Mouse (Mus musculus): Measurements from ENCODE around the gene Arhgef17. TPM values are rescaled to one million over a fixed set of nuclear protein-coding genes. Genes with fewer than 3 reads are reported as not detected.

Gene Arhgef17
- polyA plus RNA-seq, 1 experiment from 2014 or later: 9.3 TPM

DNA sequence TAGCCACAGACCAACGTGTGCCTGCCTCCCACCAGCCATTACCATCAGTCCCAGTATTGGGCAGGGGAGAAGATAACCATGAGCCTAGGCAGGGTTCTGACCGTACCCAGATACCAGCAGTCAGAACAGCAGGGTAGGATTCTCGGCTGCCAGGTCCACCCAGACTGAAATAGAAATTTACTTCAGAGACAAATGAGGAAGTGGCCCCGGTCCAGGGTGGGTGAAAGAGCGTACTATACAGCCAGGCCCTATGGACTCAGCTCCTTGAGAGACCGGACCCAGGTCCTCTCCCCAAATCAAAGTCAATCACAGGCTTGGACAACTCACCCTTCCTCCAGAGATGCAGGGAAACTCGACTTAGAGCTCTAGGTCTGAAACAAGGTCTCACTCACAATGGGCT lies 29.2 kb upstream of the Arhgef17 start:
- WGBS: 79% methylated on average over 7 of the region's 7 CpGs
- Histone ChIP-seq H3K27ac (replicated peaks) (0 out of 2 replicates have a peak overlapping the region, but pooled peaks have one; percentile 6), H3K36me3 (replicated peaks) (no peaks in the 10 kb centered on the region), H3K4me1 (peaks cover 13% of the 10 kb centered on the region), H3K4me3 (no peak overlapping the region), H3K27me3 (replicated peaks; ENCODE audit: low read depth, poor library complexity, severe bottlenecking) (no peaks in the 10 kb centered on the region; the same call in 1 of the 2 replicates), H3K9me3 (no peaks in the 10 kb centered on the region)
- no peak for DNase-seq (ENCODE audit: low spot score)

DNA sequence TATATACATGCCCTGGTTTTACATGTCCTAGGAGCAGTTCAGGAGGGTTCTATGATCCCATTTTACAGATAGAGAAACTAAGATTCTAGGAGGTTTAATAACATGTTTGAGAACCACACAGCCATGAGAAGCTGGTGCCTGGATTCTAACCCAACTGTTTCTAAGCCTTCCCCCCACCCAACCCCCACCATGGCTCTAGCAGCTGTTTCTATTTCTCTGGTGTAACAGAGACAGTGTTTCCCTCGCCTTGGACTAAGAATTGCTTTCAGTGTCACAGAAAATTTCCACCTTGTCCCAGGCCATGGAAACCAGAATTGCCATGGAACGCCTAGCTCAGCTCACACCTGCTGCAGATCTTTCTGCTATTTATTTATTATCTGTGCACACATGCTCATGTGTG lies 28.6 kb upstream of the Arhgef17 start:
- no peak for DNase-seq (ENCODE audit: low spot score)
- WGBS: 80% methylated on average over 2 of the region's 2 CpGs

GRCm38 (mm10) chr7:100958426-100958825 lies 26.5 kb upstream of the Arhgef17 start:
- no peaks in the 10 kb centered on the region for H3K9me3 ChIP-seq
- no peak overlapping the region for H3K4me3 ChIP-seq
- no peaks in the 10 kb centered on the region for H3K27me3 ChIP-seq (replicated peaks; ENCODE audit: low read depth, poor library complexity, severe bottlenecking)
- no peak overlapping the region for H3K27ac ChIP-seq (replicated peaks)
- peak; percentile 32 for DNase-seq (ENCODE audit: low spot score)
- 94% methylated on average over 2 of the region's 2 CpGs for WGBS
- peaks cover 8% of the 10 kb centered on the region for H3K4me1 ChIP-seq
- H3K36me3 ChIP-seq (replicated peaks): no peaks in the 10 kb centered on the region

More for the DNA sequence above, 28.6 kb upstream of the Arhgef17 start:
- Histone ChIP-seq H3K9me3 (no peaks in the 10 kb centered on the region), H3K4me3 (no peak overlapping the region), H3K4me1 (peaks cover 13% of the 10 kb centered on the region), H3K27ac (replicated peaks) (no peak overlapping the region), H3K36me3 (replicated peaks) (no peaks in the 10 kb centered on the region), H3K27me3 (replicated peaks; ENCODE audit: low read depth, poor library complexity, severe bottlenecking) (no peaks in the 10 kb centered on the region; the same call in 1 of the 2 replicates)

GRCm38 (mm10) chr7:100952686-100953085 lies 20.8 kb upstream of the Arhgef17 start:
- H3K27ac ChIP-seq (replicated peaks): peak overlapping the region; percentile 16; the same call in 1 of the 2 replicates
- 86% methylated on average over 7 of the region's 7 CpGs for WGBS
- no peaks in the 10 kb centered on the region for H3K36me3 ChIP-seq (replicated peaks)

GRCm38 (mm10) chr7:100951903-100952302 lies 20.0 kb upstream of the Arhgef17 start:
- Histone ChIP-seq H3K36me3 (replicated peaks) (no peaks in the 10 kb centered on the region), H3K27ac (replicated peaks) (no peak overlapping the region), H3K27me3 (replicated peaks; ENCODE audit: low read depth, poor library complexity, severe bottlenecking) (no peaks in the 10 kb centered on the region; the same call in 1 of the 2 replicates), H3K9me3 (no peaks in the 10 kb centered on the region), H3K4me1 (peaks cover 27% of the 10 kb centered on the region), H3K4me3 (no peak overlapping the region)
- WGBS: 57% methylated on average over 2 of the region's 2 CpGs
- DNase-seq (ENCODE audit: low spot score): no peak

More at GRCm38 (mm10) chr7:100952686-100953085, 20.8 kb upstream of the Arhgef17 start:
- Histone ChIP-seq H3K4me3 (no peak overlapping the region), H3K9me3 (no peaks in the 10 kb centered on the region), H3K4me1 (peaks cover 24% of the 10 kb centered on the region), H3K27me3 (replicated peaks; ENCODE audit: low read depth, poor library complexity, severe bottlenecking) (no peaks in the 10 kb centered on the region; the same call in 1 of the 2 replicates)
- DNase-seq (ENCODE audit: low spot score): no peak

- DNase-seq (ENCODE audit: low spot score): no peak
- WGBS: 52% methylated on average over 12 of the region's 12 CpGs
- no peak overlapping the region for H3K27ac ChIP-seq (replicated peaks)
- peaks cover 34% of the 10 kb centered on the region for H3K4me1 ChIP-seq
- no peaks in the 10 kb centered on the region for H3K9me3 ChIP-seq
- H3K36me3 ChIP-seq (replicated peaks): no peaks in the 10 kb centered on the region
- no peaks in the 10 kb centered on the region; the same call in 1 of the 2 replicates for H3K27me3 ChIP-seq (replicated peaks; ENCODE audit: low read depth, poor library complexity, severe bottlenecking)
- H3K4me3 ChIP-seq: no peak overlapping the region
Observed at GRCm38 (mm10) chr7:100950481-100951010, 18.6 kb upstream of the Arhgef17 start.

- H3K36me3 ChIP-seq (replicated peaks): no peaks in the 10 kb centered on the region
- H3K4me3 ChIP-seq: no peak overlapping the region
- WGBS: 65% methylated on average over 5 of the region's 5 CpGs
- H3K4me1 ChIP-seq: peaks cover 34% of the 10 kb centered on the region
- no peaks in the 10 kb centered on the region; the same call in 1 of the 2 replicates for H3K27me3 ChIP-seq (replicated peaks; ENCODE audit: low read depth, poor library complexity, severe bottlenecking)
- H3K27ac ChIP-seq (replicated peaks): peak overlapping the region; percentile 30; the same call in 1 of the 2 replicates
- no peak for DNase-seq (ENCODE audit: low spot score)
- H3K9me3 ChIP-seq: no peaks in the 10 kb centered on the region
Observed at GRCm38 (mm10) chr7:100950031-100950430, 18.1 kb upstream of the Arhgef17 start.

DNA sequence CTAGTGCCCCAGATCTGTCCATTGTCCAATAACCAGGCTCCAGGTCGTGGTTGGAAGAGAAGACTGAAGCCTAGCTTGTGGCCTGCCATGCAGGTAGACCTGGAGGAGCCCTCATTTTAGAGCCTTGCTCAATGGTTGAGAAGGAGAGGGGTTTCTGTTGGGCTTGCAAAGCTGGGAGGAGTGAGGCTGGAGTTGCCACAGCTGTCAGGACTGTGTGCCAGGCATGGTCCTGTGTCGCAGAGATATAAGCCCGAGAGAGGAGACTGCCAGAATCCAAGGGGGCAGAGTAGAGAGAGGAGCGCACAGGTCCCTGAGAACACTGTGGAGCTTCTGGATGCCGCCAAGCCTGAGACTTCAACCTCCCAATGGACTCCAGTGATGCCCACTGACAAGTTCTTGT lies 12.8 kb upstream of the Arhgef17 start:
- H3K27ac ChIP-seq (replicated peaks): peak overlapping the region; percentile 4; the same call in 1 of the 2 replicates
- 89% methylated on average over 5 of the region's 5 CpGs for WGBS
- peaks cover 13% of the 10 kb centered on the region; the same call in 1 of the 2 replicates for H3K27me3 ChIP-seq (replicated peaks; ENCODE audit: low read depth, poor library complexity, severe bottlenecking)
- H3K4me3 ChIP-seq: no peak overlapping the region
- no peaks in the 10 kb centered on the region for H3K36me3 ChIP-seq (replicated peaks)
- DNase-seq (ENCODE audit: low spot score): no peak
- no peaks in the 10 kb centered on the region for H3K9me3 ChIP-seq
- H3K4me1 ChIP-seq: peaks cover 40% of the 10 kb centered on the region

GRCm38 (mm10) chr7:100944306-100944705 lies 12.4 kb upstream of the Arhgef17 start:
- DNase-seq (ENCODE audit: low spot score): no peak
- H3K4me3 ChIP-seq: no peak overlapping the region
- peak overlapping the region; percentile 37; the same call in 1 of the 2 replicates for H3K27ac ChIP-seq (replicated peaks)

DNA sequence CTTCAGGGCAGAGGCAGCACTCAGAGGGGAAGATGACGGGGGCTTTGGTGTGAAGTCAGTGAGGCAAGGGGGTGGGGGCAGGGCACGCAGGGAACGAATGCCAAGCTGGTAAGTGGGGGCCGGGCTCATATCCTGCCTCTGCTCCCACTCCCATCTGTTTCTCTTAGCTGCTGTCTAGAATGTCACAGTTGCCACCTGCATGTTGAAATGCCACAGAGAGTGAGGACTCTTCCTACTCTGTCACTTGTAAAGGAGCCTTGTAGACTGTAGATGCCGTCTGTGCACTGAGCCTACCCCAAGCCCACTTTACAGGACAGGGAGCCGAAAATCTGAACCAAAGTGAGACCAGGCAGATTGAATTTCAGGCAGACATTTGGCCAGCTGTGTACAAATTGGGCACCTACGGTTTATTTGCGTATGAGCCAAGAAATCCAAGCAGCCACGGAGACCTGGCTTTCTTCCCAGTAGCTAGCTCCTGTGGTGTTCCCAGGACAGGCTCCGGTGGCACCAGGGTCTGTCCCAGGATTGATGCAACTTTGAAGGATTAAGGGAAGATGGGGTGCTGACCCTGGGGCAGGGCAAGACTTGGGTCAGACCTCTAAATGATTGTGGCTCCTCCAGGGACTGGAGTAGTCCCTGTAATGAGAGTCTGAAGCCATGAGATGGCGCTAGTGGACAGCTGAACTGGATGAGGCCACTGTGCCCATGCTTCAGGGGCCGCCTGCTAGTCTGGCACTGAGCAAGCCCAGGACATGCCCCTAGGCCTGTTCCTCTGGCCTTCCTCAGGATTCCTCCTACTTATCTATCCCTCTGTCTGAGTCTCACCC lies 11.1 kb upstream of the Arhgef17 start:
- WGBS: 56% methylated on average over 12 of the region's 12 CpGs

More at GRCm38 (mm10) chr7:100944306-100944705, 12.4 kb upstream of the Arhgef17 start:
- Histone ChIP-seq H3K4me1 (peaks cover 40% of the 10 kb centered on the region), H3K27me3 (replicated peaks; ENCODE audit: low read depth, poor library complexity, severe bottlenecking) (peaks cover 13% of the 10 kb centered on the region; the same call in 1 of the 2 replicates), H3K36me3 (replicated peaks) (no peaks in the 10 kb centered on the region), H3K9me3 (no peaks in the 10 kb centered on the region)
- WGBS: 71% methylated on average over 2 of the region's 2 CpGs

GRCm38 (mm10) chr7:100941169-100941568 lies 9.3 kb upstream of the Arhgef17 start:
- WGBS: 46% methylated on average over 5 of the region's 5 CpGs
- H3K27ac ChIP-seq (replicated peaks): no peak overlapping the region
- H3K9me3 ChIP-seq: no peaks in the 10 kb centered on the region
- H3K4me1 ChIP-seq: peaks cover 33% of the 10 kb centered on the region
- DNase-seq (ENCODE audit: low spot score): no peak
- H3K4me3 ChIP-seq: no peak overlapping the region
- peaks cover 13% of the 10 kb centered on the region; the same call in 1 of the 2 replicates for H3K27me3 ChIP-seq (replicated peaks; ENCODE audit: low read depth, poor library complexity, severe bottlenecking)
- no peaks in the 10 kb centered on the region for H3K36me3 ChIP-seq (replicated peaks)

More for the DNA sequence above, 11.1 kb upstream of the Arhgef17 start:
- Histone ChIP-seq H3K27me3 (replicated peaks; ENCODE audit: low read depth, poor library complexity, severe bottlenecking) (peaks cover 13% of the 10 kb centered on the region; the same call in 1 of the 2 replicates), H3K4me1 (peaks cover 42% of the 10 kb centered on the region), H3K9me3 (no peaks in the 10 kb centered on the region), H3K36me3 (replicated peaks) (no peaks in the 10 kb centered on the region), H3K4me3 (no peak overlapping the region), H3K27ac (replicated peaks) (peak overlapping the region; percentile 5; the same call in 1 of the 2 replicates)
- DNase-seq (ENCODE audit: low spot score): peak; percentile 76

DNA sequence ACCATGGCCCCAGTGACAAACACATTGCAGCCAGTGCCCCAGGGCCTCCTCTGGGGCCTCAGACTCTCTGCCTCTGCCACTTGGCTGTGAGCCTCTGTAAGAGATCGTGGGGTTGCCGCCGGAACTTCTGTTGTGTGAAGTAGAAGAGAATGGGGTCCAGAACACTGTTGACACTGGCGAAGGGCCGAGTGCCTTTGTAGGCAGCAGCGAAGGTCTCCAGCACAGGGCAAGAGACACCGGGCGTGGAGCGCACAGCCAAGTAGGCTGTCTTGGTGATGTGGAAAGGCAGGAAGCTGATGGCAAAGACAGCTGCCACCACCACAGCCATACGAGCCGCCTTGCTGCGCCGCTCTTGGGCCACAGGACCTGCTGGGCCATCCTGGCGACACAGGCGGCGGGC lies 6.2 kb upstream of the Arhgef17 start:
- Histone ChIP-seq H3K4me1 (peaks cover 22% of the 10 kb centered on the region), H3K9me3 (no peaks in the 10 kb centered on the region), H3K27me3 (replicated peaks; ENCODE audit: low read depth, poor library complexity, severe bottlenecking) (peaks cover 5% of the 10 kb centered on the region; the same call in 1 of the 2 replicates), H3K36me3 (replicated peaks) (no peaks in the 10 kb centered on the region), H3K27ac (replicated peaks) (no peak overlapping the region), H3K4me3 (no peak overlapping the region)
- WGBS: 92% methylated on average over 16 of the region's 16 CpGs
- no peak for DNase-seq (ENCODE audit: low spot score)

Measured in embryonic facial prominence, embryonic 10.5 days (tissue).